Comparison of ENCODE assay signal across 8 mouse cellular contexts in the genomic region with DNA sequence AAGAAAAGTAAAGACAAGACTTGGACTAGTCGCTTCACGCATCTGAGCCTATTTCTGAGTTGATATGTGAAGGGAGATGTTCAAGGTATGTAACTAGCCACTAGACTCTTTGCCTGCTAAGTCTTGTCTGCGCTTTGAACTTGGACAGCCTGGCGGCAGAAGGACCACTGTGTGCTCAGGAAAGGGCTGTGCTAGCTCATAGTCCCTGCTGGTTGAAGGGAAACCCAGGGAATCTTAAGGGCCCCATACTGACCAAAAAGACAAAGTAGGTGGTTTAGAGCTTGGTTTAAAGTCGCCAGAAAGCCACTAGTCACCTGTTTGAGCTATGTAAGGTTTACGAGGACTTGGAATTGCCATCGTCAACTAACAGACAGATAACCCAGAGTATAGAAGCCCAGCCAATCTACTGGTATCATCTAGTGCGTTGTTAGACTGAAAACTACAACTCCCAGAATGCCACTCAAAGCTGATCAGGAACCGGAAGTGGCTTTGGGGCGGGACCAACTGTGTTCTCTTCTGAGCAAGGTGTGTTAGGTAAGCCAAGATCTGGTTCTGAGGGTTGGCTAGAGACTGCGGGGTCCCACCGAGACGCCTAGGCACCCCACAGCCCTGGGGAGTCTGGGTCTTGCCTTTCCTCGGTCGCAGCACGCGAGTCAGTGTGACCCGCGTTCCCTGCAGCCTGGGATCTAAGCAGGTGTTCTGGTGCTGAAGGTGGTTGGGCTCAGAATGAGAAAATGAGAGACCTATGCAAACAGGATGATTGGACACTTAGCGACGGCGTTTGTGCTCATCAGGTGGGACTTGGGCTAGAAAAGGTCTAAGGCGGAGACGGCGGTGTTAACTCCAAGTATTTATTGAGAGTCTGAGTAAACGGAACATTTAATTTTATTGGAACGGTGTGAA. TPM values are rescaled to one million over a fixed set of nuclear protein-coding genes. Genes with fewer than 3 reads are reported as not detected.
DNase-seq lines count a peak whose midpoint lies in the region; ATAC-seq and TF ChIP-seq lines count a peak whose summit lies in the region.

Gene Trmt10b, plus strand, starts transcription at position 466 of the 903 bp plus-strand sequence.

- TF ChIP-seq CTCF in forebrain, postnatal 0 days (IDR thresholded peaks at IDR 0.05; ENCODE audit: low read depth) = no peak
- TF ChIP-seq CTCF in lung, postnatal 0 days (IDR thresholded peaks at IDR 0.05) = no peak

- H3K9me3 ChIP-seq in forebrain, postnatal 0 days (ENCODE audit: low read length) = no peaks in the 10 kb centered on the region
- H3K9me3 ChIP-seq in hindbrain, embryonic 11.5 days (ENCODE audit: control insufficient read depth, low read length) = no peaks in the 10 kb centered on the region
- H3K9me3 ChIP-seq in lung, postnatal 0 days (ENCODE audit: low read length) = no peaks in the 10 kb centered on the region

- H3K27me3 ChIP-seq in forebrain, postnatal 0 days (ENCODE audit: insufficient read depth, low read length) = no peaks in the 10 kb centered on the region
- H3K27me3 ChIP-seq in hindbrain, embryonic 11.5 days (ENCODE audit: control insufficient read depth, insufficient read depth, low read length) = no peaks in the 10 kb centered on the region
- H3K27me3 ChIP-seq in lung, postnatal 0 days (replicated peaks; ENCODE audit: insufficient read depth, low read length) = no peaks in the 10 kb centered on the region

- 0 out of 2 replicates have a peak, but pooled peaks cover 5% of the 10 kb centered on the region for H3K4me1 ChIP-seq in forebrain, postnatal 0 days (ENCODE audit: insufficient read depth)
- no peaks in the 10 kb centered on the region for H3K4me1 ChIP-seq in hindbrain, embryonic 11.5 days (replicated peaks; ENCODE audit: control insufficient read depth, insufficient read depth, low read length)
- 0 out of 2 replicates have a peak, but pooled peaks cover 4% of the 10 kb centered on the region for H3K4me1 ChIP-seq in lung, postnatal 0 days (ENCODE audit: insufficient read depth, low read depth, low read length)

- peak within 1 kb of the TSS; percentile 77 for H3K4me3 ChIP-seq in forebrain, postnatal 0 days (ENCODE audit: low read depth, low read length)
- H3K4me3 ChIP-seq in hindbrain, embryonic 11.5 days (ENCODE audit: low read depth, low read length) = peak within 1 kb of the TSS; percentile 81
- peak within 1 kb of the TSS; percentile 61 for H3K4me3 ChIP-seq in lung, postnatal 0 days (ENCODE audit: low read depth, low read length)

- peak; percentile 97 for ATAC-seq in forebrain, postnatal 0 days
- peak; percentile 81 for ATAC-seq in hindbrain, embryonic 11.5 days (ENCODE audit: low FRiP score)
- ATAC-seq in lung, postnatal 0 days = peak; percentile 87

- peak within 1 kb of the TSS; percentile 82 for H3K9ac ChIP-seq in forebrain, postnatal 0 days
- H3K9ac ChIP-seq in hindbrain, embryonic 11.5 days (ENCODE audit: low read depth, low read length) = peak within 1 kb of the TSS; percentile 71
- peak within 1 kb of the TSS; percentile 23 for H3K9ac ChIP-seq in lung, postnatal 0 days (replicated peaks; ENCODE audit: low read depth)

- H3K4me2 ChIP-seq in forebrain, postnatal 0 days (ENCODE audit: low read depth) = peak within 1 kb of the TSS; percentile 71
- peak within 1 kb of the TSS; percentile 76 for H3K4me2 ChIP-seq in hindbrain, embryonic 11.5 days (replicated peaks; ENCODE audit: low read depth, low read length)
- H3K4me2 ChIP-seq in lung, postnatal 0 days (replicated peaks; ENCODE audit: low read depth, low read length) = peak within 1 kb of the TSS; percentile 63

- 19% methylated on average over 27 of the region's 27 CpGs for WGBS in forebrain, postnatal 0 days
- 22% methylated on average over 27 of the region's 27 CpGs for WGBS in hindbrain, embryonic 11.5 days
- 18% methylated on average over 27 of the region's 27 CpGs for WGBS in lung, postnatal 0 days

- peak within 1 kb of the TSS; percentile 69 for H3K27ac ChIP-seq in forebrain, postnatal 0 days (ENCODE audit: low read depth, low read length)
- H3K27ac ChIP-seq in hindbrain, embryonic 11.5 days (ENCODE audit: low read depth, low read length) = no peak within 1 kb of the TSS
- H3K27ac ChIP-seq in lung, postnatal 0 days (ENCODE audit: low read length) = no peak within 1 kb of the TSS

- peaks cover 17% of the 10 kb centered on the region for H3K36me3 ChIP-seq in forebrain, postnatal 0 days (ENCODE audit: insufficient read depth)
- no peaks in the 10 kb centered on the region for H3K36me3 ChIP-seq in hindbrain, embryonic 11.5 days (ENCODE audit: control insufficient read depth, insufficient read depth, low read length)
- no peaks in the 10 kb centered on the region for H3K36me3 ChIP-seq in lung, postnatal 0 days (ENCODE audit: insufficient read depth, low read length)

- TF ChIP-seq EP300 in lung, postnatal 0 days (IDR thresholded peaks at IDR 0.05) = no peak

- peak; percentile 69 for DNase-seq in Muller cell, postnatal 12 days (ENCODE audit: inconsistent ontology term)
- DNase-seq in cerebellum, adult 18-20 months = peak; percentile 81 to 86
- DNase-seq in forebrain, postnatal 0 days = peak; percentile 80
- peak; percentile 89 for DNase-seq in hindbrain, embryonic 11.5 days (ENCODE audit: low spot score)
- DNase-seq in layer of hippocampus, postnatal 10 days (ENCODE audit: low spot score in 2 of 2) = peak; percentile 51 to 68
- peak; percentile 92 for DNase-seq in lung, postnatal 0 days (ENCODE audit: low spot score)
- DNase-seq in retina, postnatal 1 day = peak; percentile 88
- peak; percentile 86 for DNase-seq in thymus, postnatal 4 days

RNA-seq across cellular contexts. Expression of gene Trmt10b, which starts in this region (rescaled TPM):
- total RNA-seq in forebrain, postnatal 0 days (2014; rRNA removed) = 16.6 and 18.3 TPM in 2 replicates
- polyA plus RNA-seq in forebrain, postnatal 0 days (2015; fragmentation: Nextera tagmentation; extraction: Ambion mirVana) = 16.9 and 23.8 TPM in 2 replicates
- polyA plus RNA-seq in hindbrain, embryonic 11.5 days (2014; fragmentation: Nextera tagmentation; extraction: Ambion mirVana) = 20.9 and 24.5 TPM in 2 replicates
- total RNA-seq in layer of hippocampus, postnatal 10 days (2021) = 10 to 100 TPM; 13.3 to 14.4 TPM
- 12.0 and 14.8 TPM in 2 replicates for polyA plus RNA-seq in lung, postnatal 0 days (2015; fragmentation: Nextera tagmentation; extraction: Ambion mirVana)

Comparison
In these comparisons a context has a peak if more than half of its experiments do, and no peak if none do; other contexts are left out.
1. H3K9ac ChIP-seq: peak in every context shown above with its lines; median percentile 82 in forebrain, postnatal 0 days; 71 in hindbrain, embryonic 11.5 days; 23 in lung, postnatal 0 days.